Mouse (Mus musculus) stomach, embryonic 15.5 days (tissue): ENCODE data around the gene Gm4064. TPM values are rescaled to one million over a fixed set of nuclear protein-coding genes. Genes with fewer than 3 reads are reported as not detected.
"Not testable (repeated sequence)": the region's sequence is repeated elsewhere in the genome, so short reads cannot be mapped to it uniquely, and the experiment has no call there.

Experiments used
- ATAC-seq: fragments of 200-750 bp; cut with Nextera tagmentation; 2 replicates; pipeline ENCODE4 v1.8.0; 2017; ENCODE audit warnings: low read depth, moderate number of reproducible peaks, moderate TSS enrichment; ENCODE audit not compliant: insufficient read depth, low FRiP score
- H3K27ac ChIP-seq: fragments of 300-500 bp; sonication (generic); 2 replicates; pipeline ENCODE4 v1.5.1; 2015; ENCODE audit warnings: mild to moderate bottlenecking, inconsistent platforms
- H3K27me3 ChIP-seq: fragments of 300-500 bp; sonication (generic); replicated peaks from 2 replicates; pipeline ENCODE4 v1.6.1; 2015; ENCODE audit warnings: inconsistent platforms
- H3K36me3 ChIP-seq: fragments of 300-500 bp; sonication (generic); 2 replicates; pipeline ENCODE4 v1.6.1; 2015; ENCODE audit warnings: inconsistent platforms
- H3K4me1 ChIP-seq: fragments of 300-500 bp; sonication (generic); 2 replicates; pipeline ENCODE4 v1.6.1; 2015; ENCODE audit warnings: inconsistent platforms
- H3K4me2 ChIP-seq: fragments of 300-500 bp; sonication (generic); 2 replicates; pipeline ENCODE4 v1.6.1; 2015; ENCODE audit warnings: mild to moderate bottlenecking, inconsistent platforms
- H3K4me3 ChIP-seq: fragments of 300-500 bp; sonication (generic); replicated peaks from 2 replicates; pipeline ENCODE4 v1.5.1; 2015; ENCODE audit warnings: inconsistent platforms
- H3K9ac ChIP-seq: fragments of 300-500 bp; sonication (generic); 2 replicates; pipeline ENCODE4 v1.6.1; 2015; ENCODE audit warnings: inconsistent platforms
- H3K9me3 ChIP-seq: fragments of 300-500 bp; sonication (generic); 2 replicates; pipeline ENCODE4 v1.6.1; 2016; ENCODE audit warnings: inconsistent platforms
- WGBS: fragments of 180-500 bp; shearing (Covaris S2); methylation state at CpG from one replicate; pipeline ENCODE4 v1.1.7; 2015; 5-methylcytosine and 5-hydroxymethylcytosine counted together
- polyA plus RNA-seq: library from polyadenylated mRNA; unstranded; fragments of >200 nt; fragmentation: Nextera tagmentation; extraction: Ambion mirVana; gene quantifications from 2 replicates; pipeline ENCODE4 v1.2.1, GENCODE M21; 2015

Gm4064 gene
- 0.09 TPM in 1 of 2 replicates, not detected in the other for polyA plus RNA-seq

DNA sequence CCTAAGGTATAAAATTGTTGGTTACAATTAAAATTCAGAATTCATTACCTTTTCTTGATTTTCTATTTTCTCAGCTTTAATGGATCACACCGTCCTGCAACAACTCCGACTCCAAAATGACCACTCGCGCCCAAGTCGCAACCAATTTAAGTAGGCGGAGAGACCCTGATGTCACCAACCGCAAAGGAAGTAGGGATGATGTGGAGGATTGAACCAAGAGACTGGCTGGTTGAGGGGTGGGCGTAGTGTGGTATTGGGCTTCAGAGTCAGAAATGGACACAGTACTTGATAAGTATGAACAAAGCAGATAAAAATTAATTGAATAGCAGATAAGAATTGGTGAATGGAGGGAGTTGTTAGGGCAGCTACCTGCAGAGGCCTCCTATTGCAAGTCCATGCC lies at the start of gene Gm4064:
Gene Gm4064 (minus strand): TSS at position 101 of the 400 bp plus-strand sequence.
- H3K27me3 ChIP-seq, H3K4me1 ChIP-seq, H3K9ac ChIP-seq, ATAC-seq, H3K27ac ChIP-seq, H3K36me3 ChIP-seq, H3K4me3 ChIP-seq, H3K9me3 ChIP-seq, H3K4me2 ChIP-seq: not testable (repeated sequence)
- no CpG with 5 or more reads among the region's 8 CpGs for WGBS

DNA sequence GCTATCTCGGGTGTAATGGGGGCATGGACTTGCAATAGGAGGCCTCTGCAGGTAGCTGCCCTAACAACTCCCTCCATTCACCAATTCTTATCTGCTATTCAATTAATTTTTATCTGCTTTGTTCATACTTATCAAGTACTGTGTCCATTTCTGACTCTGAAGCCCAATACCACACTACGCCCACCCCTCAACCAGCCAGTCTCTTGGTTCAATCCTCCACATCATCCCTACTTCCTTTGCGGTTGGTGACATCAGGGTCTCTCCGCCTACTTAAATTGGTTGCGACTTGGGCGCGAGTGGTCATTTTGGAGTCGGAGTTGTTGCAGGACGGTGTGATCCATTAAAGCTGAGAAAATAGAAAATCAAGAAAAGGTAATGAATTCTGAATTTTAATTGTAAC lies 34.4 kb upstream of the Gm4064 start, which contains the start of the genes Rbmy and Gm10256:
Gene Rbmy (plus strand): TSS at position 301 of the 400 bp plus-strand sequence.
Gene Gm10256 (plus strand): TSS at position 320 of the 400 bp plus-strand sequence.
- WGBS, result no CpG with 5 or more reads among the region's 9 CpGs

More for the DNA sequence above, 34.4 kb upstream of the Gm4064 start, which contains the start of the genes Rbmy and Gm10256:
- not testable (repeated sequence) for H3K27me3 ChIP-seq, H3K4me1 ChIP-seq, H3K4me2 ChIP-seq, H3K4me3 ChIP-seq, H3K9ac ChIP-seq, H3K9me3 ChIP-seq, H3K27ac ChIP-seq, ATAC-seq, H3K36me3 ChIP-seq

Other genes starting within 250 kb of the Gm4064 start
- gene H2al2c, start 197.1 kb downstream of the Gm4064 start, polyA plus RNA-seq, result not detected in 2 replicates
- gene Sry, start 132.5 kb downstream of the Gm4064 start, polyA plus RNA-seq, result not detected in 2 replicates
- gene H2al2b, start 75.5 kb downstream of the Gm4064 start, polyA plus RNA-seq, result not detected in 2 replicates
- not detected in 2 replicates for gene Rbmy, start 34.5 kb upstream of the Gm4064 start, polyA plus RNA-seq
- 0.14 TPM in 1 of 2 replicates, not detected in the other for gene Gm10256, start 34.5 kb upstream of the Gm4064 start, polyA plus RNA-seq
- not detected in 2 replicates for gene Gm10352, start 104.8 kb upstream of the Gm4064 start, polyA plus RNA-seq
- not detected in 2 replicates for gene Gm29289, start 136.4 kb upstream of the Gm4064 start, polyA plus RNA-seq